Mouse (Mus musculus): ENCODE data around the gene Hdac1. TPM values are rescaled to one million over a fixed set of nuclear protein-coding genes. Genes with fewer than 3 reads are reported as not detected.

Hdac1 gene
- polyA plus RNA-seq, 1 experiment from 2014 or later, result 179 TPM

- DNase-seq (ENCODE audit: low spot score) (no peak), ATAC-seq (ENCODE audit: low read depth) (no peak)
- H3K9me3 ChIP-seq (ENCODE audit: control insufficient read depth, low read length), result no peaks in the 10 kb centered on the region
- H3K27me3 ChIP-seq (replicated peaks; ENCODE audit: control insufficient read depth, insufficient read depth, low read length), result no peaks in the 10 kb centered on the region
- 91% methylated on average over 5 of the region's 5 CpGs for WGBS
- no peaks in the 10 kb centered on the region for H3K4me1 ChIP-seq (ENCODE audit: control insufficient read depth, insufficient read depth, low read length)
- H3K36me3 ChIP-seq (ENCODE audit: control insufficient read depth, insufficient read depth, low read length), result no peaks in the 10 kb centered on the region
- peak within 1 kb of the TSS; percentile 12; the same call in 1 of the 2 replicates for H3K4me2 ChIP-seq (ENCODE audit: low read depth, low read length)
- H3K27ac ChIP-seq (replicated peaks; ENCODE audit: low read depth, low read length), result no peak within 1 kb of the TSS
- H3K9ac ChIP-seq (ENCODE audit: low read depth, low read length), result no peak within 1 kb of the TSS
- H3K4me3 ChIP-seq (ENCODE audit: low read depth, low read length), result no peak within 1 kb of the TSS
Measured at GRCm38 (mm10) chr4:129578466-129578865, 36.0 kb upstream of the Hdac1 start, which contains the start of gene Fam167b. Gene Fam167b (minus strand): TSS chr4:129578549.

DNA sequence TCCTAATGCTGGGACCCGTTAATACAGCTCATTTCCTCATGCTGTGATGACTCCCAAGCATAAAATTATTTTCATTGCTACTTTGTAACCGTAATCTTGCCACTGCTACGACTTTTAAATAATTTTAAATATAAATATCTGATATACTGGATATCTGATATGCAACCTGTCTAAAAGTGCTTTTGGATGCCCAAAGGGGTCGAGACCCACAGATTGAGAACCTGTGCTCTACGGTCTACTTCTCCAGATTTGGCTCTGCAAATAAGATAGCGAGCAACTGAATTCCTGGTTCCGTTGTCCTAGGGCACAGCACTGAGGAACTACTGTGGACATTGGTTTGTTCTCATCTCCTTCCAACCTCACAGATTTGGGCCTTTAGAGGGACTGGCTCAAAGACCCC lies 35.2 kb upstream of the Hdac1 start:
- no peaks in the 10 kb centered on the region for H3K4me1 ChIP-seq (ENCODE audit: control insufficient read depth, insufficient read depth, low read length)
- ATAC-seq (ENCODE audit: low read depth) (no peak), DNase-seq (ENCODE audit: low spot score) (no peak)
- 80% methylated on average over 7 of the region's 7 CpGs for WGBS
- no peak overlapping the region for H3K4me3 ChIP-seq (ENCODE audit: low read depth, low read length)
- H3K4me2 ChIP-seq (ENCODE audit: low read depth, low read length), result no peak overlapping the region; the same call in 1 of the 2 replicates
- H3K9me3 ChIP-seq (ENCODE audit: control insufficient read depth, low read length), result no peaks in the 10 kb centered on the region
- no peak overlapping the region for H3K9ac ChIP-seq (ENCODE audit: low read depth, low read length)
- H3K27ac ChIP-seq (replicated peaks; ENCODE audit: low read depth, low read length), result no peak overlapping the region
- H3K36me3 ChIP-seq (ENCODE audit: control insufficient read depth, insufficient read depth, low read length), result no peaks in the 10 kb centered on the region
- H3K27me3 ChIP-seq (replicated peaks; ENCODE audit: control insufficient read depth, insufficient read depth, low read length), result no peaks in the 10 kb centered on the region

DNA sequence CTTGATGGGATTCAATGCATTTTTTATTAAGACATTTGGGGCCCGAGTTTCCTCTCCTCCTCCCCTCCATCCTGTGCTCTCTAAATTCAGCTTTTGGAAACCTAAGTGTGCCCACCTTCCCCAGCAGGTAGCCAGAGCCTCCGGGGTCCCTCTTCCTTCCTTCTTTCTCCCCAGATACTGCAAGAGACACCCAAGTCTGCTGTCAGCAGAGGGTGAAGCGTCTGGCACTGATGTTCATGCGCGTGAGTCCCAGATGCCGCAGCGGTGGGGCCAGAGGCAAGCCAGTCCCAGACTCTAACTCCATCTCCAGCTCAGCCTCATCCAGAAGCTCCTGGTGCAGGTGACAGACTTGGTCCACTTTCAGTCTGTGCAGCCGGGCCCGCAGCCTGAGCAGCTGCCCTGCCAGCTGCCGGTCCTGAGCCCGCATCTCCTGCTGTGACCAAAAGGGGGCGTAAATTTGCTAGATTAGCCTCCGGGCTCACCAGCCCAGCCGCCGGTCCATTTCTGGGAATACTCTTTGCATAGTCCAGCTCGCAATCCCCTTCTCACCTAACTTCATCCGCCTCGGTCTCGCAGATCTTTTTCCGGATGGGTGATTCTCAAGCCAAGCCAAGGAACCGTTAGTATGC lies 34.5 kb upstream of the Hdac1 start:
- ATAC-seq (ENCODE audit: low read depth) (no peak), DNase-seq (ENCODE audit: low spot score) (peak; percentile 70)
- H3K4me1 ChIP-seq (ENCODE audit: control insufficient read depth, insufficient read depth, low read length), result no peaks in the 10 kb centered on the region
- H3K27me3 ChIP-seq (replicated peaks; ENCODE audit: control insufficient read depth, insufficient read depth, low read length), result no peaks in the 10 kb centered on the region
- no peak overlapping the region for H3K27ac ChIP-seq (replicated peaks; ENCODE audit: low read depth, low read length)
- H3K36me3 ChIP-seq (ENCODE audit: control insufficient read depth, insufficient read depth, low read length), result no peaks in the 10 kb centered on the region
- WGBS, result 33% methylated on average over 21 of the region's 21 CpGs
- peak overlapping the region; percentile 15 for H3K4me2 ChIP-seq (ENCODE audit: low read depth, low read length)
- H3K9ac ChIP-seq (ENCODE audit: low read depth, low read length), result 0 out of 2 replicates have a peak overlapping the region, but pooled peaks have one; percentile 10
- no peak overlapping the region for H3K4me3 ChIP-seq (ENCODE audit: low read depth, low read length)
- H3K9me3 ChIP-seq (ENCODE audit: control insufficient read depth, low read length), result no peaks in the 10 kb centered on the region

DNA sequence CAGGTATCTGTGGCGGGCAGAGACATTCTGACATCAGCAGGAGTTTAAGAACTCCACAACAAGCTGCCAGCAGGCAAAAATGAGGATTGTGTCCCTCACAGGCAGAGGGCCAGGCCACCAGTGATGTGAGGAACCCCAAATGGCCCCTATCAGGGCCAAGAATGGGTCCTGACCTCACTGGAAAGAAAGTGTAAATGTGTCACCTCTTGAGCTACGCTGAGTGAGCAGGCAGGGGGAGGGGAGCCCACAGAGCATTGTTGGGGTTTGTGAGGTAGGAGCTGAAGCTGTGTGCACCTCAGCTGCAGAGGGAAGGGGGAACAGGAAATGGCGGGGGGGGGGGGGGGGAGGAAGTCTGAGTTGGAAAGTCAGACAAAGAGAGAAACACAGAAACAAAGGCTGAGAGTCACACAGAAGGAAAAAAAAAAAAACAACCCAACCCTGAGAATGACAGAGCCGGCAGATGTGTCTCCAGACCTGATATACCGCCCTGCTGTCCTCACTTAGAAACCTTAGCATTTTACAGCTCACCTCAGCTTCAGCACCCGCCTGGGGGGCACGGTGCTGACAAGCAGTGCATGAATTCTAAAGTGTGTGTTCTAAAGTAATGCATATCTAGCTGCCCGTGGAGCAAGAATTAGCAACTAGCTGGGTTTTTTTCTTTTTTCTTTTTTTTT lies 32.8 kb upstream of the Hdac1 start:
- no peak overlapping the region for H3K4me2 ChIP-seq (ENCODE audit: low read depth, low read length)
- ATAC-seq (ENCODE audit: low read depth), result no peak; the same call in 1 of the 2 replicates
- peak overlapping the region; percentile 40 for H3K9ac ChIP-seq (ENCODE audit: low read depth, low read length)
- no peaks in the 10 kb centered on the region for H3K4me1 ChIP-seq (ENCODE audit: control insufficient read depth, insufficient read depth, low read length)
- H3K4me3 ChIP-seq (ENCODE audit: low read depth, low read length), result no peak overlapping the region
- 44% methylated on average over 7 of the region's 8 CpGs for WGBS
- no peaks in the 10 kb centered on the region for H3K9me3 ChIP-seq (ENCODE audit: control insufficient read depth, low read length)
- no peaks in the 10 kb centered on the region for H3K36me3 ChIP-seq (ENCODE audit: control insufficient read depth, insufficient read depth, low read length)
- H3K27ac ChIP-seq (replicated peaks; ENCODE audit: low read depth, low read length), result 0 out of 2 replicates have a peak overlapping the region, but pooled peaks have one; percentile 28
- no peaks in the 10 kb centered on the region for H3K27me3 ChIP-seq (replicated peaks; ENCODE audit: control insufficient read depth, insufficient read depth, low read length)
- peak; percentile 17 for DNase-seq (ENCODE audit: low spot score)

DNA sequence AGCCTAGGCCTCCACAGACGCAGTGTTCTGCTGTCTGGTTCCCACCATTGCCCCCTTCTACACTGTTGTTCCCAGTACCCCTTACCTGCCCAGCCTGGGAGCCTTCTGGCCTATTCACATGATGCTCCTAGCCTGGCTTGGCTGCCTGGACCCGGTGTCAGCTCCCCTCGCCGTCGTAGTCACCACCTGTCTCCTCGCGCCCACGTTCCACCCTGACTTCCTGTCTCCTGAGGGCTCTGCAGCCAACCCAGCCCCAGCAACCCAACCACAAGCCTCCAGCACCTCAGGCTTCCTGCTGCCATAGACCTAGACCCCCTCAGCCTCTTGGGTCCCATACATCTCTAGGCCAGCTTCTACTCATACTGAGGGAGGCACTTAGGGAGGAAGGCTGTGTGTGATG lies 30.9 kb upstream of the Hdac1 start, which contains the start of gene Lck:
Gene Lck, minus strand, starts transcription at position 212 of the 400 bp plus-strand sequence.
- WGBS, result 89% methylated on average over 8 of the region's 8 CpGs
- no peaks in the 10 kb centered on the region for H3K4me1 ChIP-seq (ENCODE audit: control insufficient read depth, insufficient read depth, low read length)
- no peak within 1 kb of the TSS for H3K4me3 ChIP-seq (ENCODE audit: low read depth, low read length)
- no peaks in the 10 kb centered on the region for H3K27me3 ChIP-seq (replicated peaks; ENCODE audit: control insufficient read depth, insufficient read depth, low read length)
- DNase-seq (ENCODE audit: low spot score) (no peak), ATAC-seq (ENCODE audit: low read depth) (no peak)
- H3K27ac ChIP-seq (replicated peaks; ENCODE audit: low read depth, low read length), result no peak within 1 kb of the TSS
- H3K36me3 ChIP-seq (ENCODE audit: control insufficient read depth, insufficient read depth, low read length), result no peaks in the 10 kb centered on the region
- H3K9ac ChIP-seq (ENCODE audit: low read depth, low read length), result no peak within 1 kb of the TSS
- no peaks in the 10 kb centered on the region for H3K9me3 ChIP-seq (ENCODE audit: control insufficient read depth, low read length)
- no peak within 1 kb of the TSS for H3K4me2 ChIP-seq (ENCODE audit: low read depth, low read length)

DNA sequence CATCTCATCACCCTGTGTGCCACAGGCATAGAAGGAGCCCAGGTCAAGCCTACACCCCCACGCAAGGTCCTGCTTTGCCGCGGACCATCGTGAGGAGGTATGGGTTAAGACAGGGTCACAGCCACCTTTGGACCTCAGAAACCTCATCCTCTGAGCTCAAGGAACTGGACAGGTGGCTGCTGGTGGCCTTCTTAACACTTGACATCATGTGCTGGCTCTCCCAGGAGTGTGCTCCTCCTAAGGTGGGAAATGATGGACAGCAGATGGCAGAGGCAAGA lies 30.5 kb upstream of the Hdac1 start:
- H3K4me2 ChIP-seq (ENCODE audit: low read depth, low read length), result no peak overlapping the region
- H3K4me1 ChIP-seq (ENCODE audit: control insufficient read depth, insufficient read depth, low read length), result no peaks in the 10 kb centered on the region
- ATAC-seq (ENCODE audit: low read depth), result no peak

GRCm38 (mm10) chr4:129572236-129573092 lies 30.0 kb upstream of the Hdac1 start:
- H3K27me3 ChIP-seq (replicated peaks; ENCODE audit: control insufficient read depth, insufficient read depth, low read length), result no peaks in the 10 kb centered on the region
- 86% methylated on average over 13 of the region's 13 CpGs for WGBS
- H3K4me3 ChIP-seq (ENCODE audit: low read depth, low read length), result no peak overlapping the region
- no peaks in the 10 kb centered on the region for H3K9me3 ChIP-seq (ENCODE audit: control insufficient read depth, low read length)
- DNase-seq (ENCODE audit: low spot score) (no peak), ATAC-seq (ENCODE audit: low read depth) (no peak)
- H3K4me1 ChIP-seq (ENCODE audit: control insufficient read depth, insufficient read depth, low read length), result no peaks in the 10 kb centered on the region
- H3K4me2 ChIP-seq (ENCODE audit: low read depth, low read length), result no peak overlapping the region
- no peak overlapping the region for H3K27ac ChIP-seq (replicated peaks; ENCODE audit: low read depth, low read length)
- no peak overlapping the region for H3K9ac ChIP-seq (ENCODE audit: low read depth, low read length)
- no peaks in the 10 kb centered on the region for H3K36me3 ChIP-seq (ENCODE audit: control insufficient read depth, insufficient read depth, low read length)

More for the DNA sequence above, 30.5 kb upstream of the Hdac1 start:
- Histone ChIP-seq H3K36me3 (ENCODE audit: control insufficient read depth, insufficient read depth, low read length) (no peaks in the 10 kb centered on the region), H3K27me3 (replicated peaks; ENCODE audit: control insufficient read depth, insufficient read depth, low read length) (no peaks in the 10 kb centered on the region), H3K27ac (replicated peaks; ENCODE audit: low read depth, low read length) (no peak overlapping the region), H3K9me3 (ENCODE audit: control insufficient read depth, low read length) (no peaks in the 10 kb centered on the region), H3K9ac (ENCODE audit: low read depth, low read length) (no peak overlapping the region), H3K4me3 (ENCODE audit: low read depth, low read length) (no peak overlapping the region)
- WGBS, result 93% methylated on average over 4 of the region's 4 CpGs
- no peak for DNase-seq (ENCODE audit: low spot score)

DNA sequence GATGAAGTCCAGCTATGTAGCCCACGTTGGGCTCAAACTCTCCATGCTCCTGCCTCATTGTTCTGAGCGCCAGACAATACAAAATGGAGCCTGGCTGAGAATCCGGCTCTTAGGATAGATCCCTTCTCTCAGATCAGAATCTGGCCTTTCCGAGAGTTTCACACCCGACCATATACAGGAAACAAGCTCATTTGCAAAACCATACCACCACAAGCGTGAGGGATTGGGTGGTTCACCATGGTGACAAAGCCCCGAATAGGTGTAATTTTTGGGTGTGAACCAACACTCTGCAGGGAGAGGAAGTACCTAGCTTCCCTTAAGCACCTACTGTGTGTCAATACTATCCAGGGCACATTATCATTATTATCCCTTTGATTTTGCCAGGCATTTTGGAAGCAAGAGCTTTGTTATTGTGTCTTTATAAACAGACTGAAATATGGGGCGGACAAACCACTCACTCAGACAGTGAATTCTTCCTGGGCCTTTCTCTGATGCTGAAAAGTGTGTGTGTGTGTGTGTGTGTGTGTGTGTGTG lies 29.1 kb upstream of the Hdac1 start:
- H3K9ac ChIP-seq (ENCODE audit: low read depth, low read length), result no peak overlapping the region
- ATAC-seq (ENCODE audit: low read depth), result no peak
- H3K9me3 ChIP-seq (ENCODE audit: control insufficient read depth, low read length), result no peaks in the 10 kb centered on the region
- H3K4me2 ChIP-seq (ENCODE audit: low read depth, low read length), result no peak overlapping the region
- WGBS, result 75% methylated on average over 8 of the region's 8 CpGs
- DNase-seq (ENCODE audit: low spot score), result no peak
- no peak overlapping the region for H3K4me3 ChIP-seq (ENCODE audit: low read depth, low read length)
- no peaks in the 10 kb centered on the region for H3K27me3 ChIP-seq (replicated peaks; ENCODE audit: control insufficient read depth, insufficient read depth, low read length)
- H3K27ac ChIP-seq (replicated peaks; ENCODE audit: low read depth, low read length), result no peak overlapping the region
- H3K36me3 ChIP-seq (ENCODE audit: control insufficient read depth, insufficient read depth, low read length), result no peaks in the 10 kb centered on the region
- H3K4me1 ChIP-seq (ENCODE audit: control insufficient read depth, insufficient read depth, low read length), result no peaks in the 10 kb centered on the region

Data from embryonic facial prominence, embryonic 14.5 days (tissue).